Mouse (Mus musculus): ENCODE results near the gene Cela1. TPM values are rescaled to one million over a fixed set of nuclear protein-coding genes. Genes with fewer than 3 reads are reported as not detected.
A peak's percentile ranks its signal among the peaks of the same experiment; 100 is the strongest.

Gene Cela1
- total RNA-seq, 4 experiments from 2014 or later: 1.7 to 5.8 (median 4.5) TPM

- no peak for DNase-seq (ENCODE audit: low spot score in 2 of 2)
Observed at GRCm38 (mm10) chr15:100670833-100671232, 16.9 kb downstream of the Cela1 start.

GRCm38 (mm10) chr15:100670004-100670403 is 17.7 kb downstream of the Cela1 start:
- no peak for DNase-seq (ENCODE audit: low spot score in 2 of 2)

- no peak for DNase-seq (ENCODE audit: low spot score in 2 of 2)
Observed at GRCm38 (mm10) chr15:100669337-100669736, 18.4 kb downstream of the Cela1 start, which contains the start of gene Bin2. Bin2 (minus strand) TSS chr15:100669553.

GRCm38 (mm10) chr15:100667871-100668545 is 19.7 kb downstream of the Cela1 start:
- no peak for DNase-seq (ENCODE audit: low spot score in 2 of 2)

GRCm38 (mm10) chr15:100667420-100667819 is 20.3 kb downstream of the Cela1 start:
- no peak for DNase-seq (ENCODE audit: low spot score in 2 of 2)

GRCm38 (mm10) chr15:100666851-100667250 is 20.9 kb downstream of the Cela1 start:
- DNase-seq (ENCODE audit: low spot score in 2 of 2): no peak

GRCm38 (mm10) chr15:100666219-100666696 is 21.5 kb downstream of the Cela1 start:
- DNase-seq (ENCODE audit: low spot score in 2 of 2): no peak

GRCm38 (mm10) chr15:100665411-100666218 is 22.1 kb downstream of the Cela1 start:
- no peak for DNase-seq (ENCODE audit: low spot score in 2 of 2)

GRCm38 (mm10) chr15:100664813-100665274 is 22.9 kb downstream of the Cela1 start:
- DNase-seq (ENCODE audit: low spot score in 2 of 2): no peak

- DNase-seq (ENCODE audit: low spot score in 2 of 2): no peak
Observed at GRCm38 (mm10) chr15:100660805-100661204, 26.9 kb downstream of the Cela1 start.

GRCm38 (mm10) chr15:100660306-100660705 is 27.4 kb downstream of the Cela1 start:
- peak in 1 of 2 experiments; percentile 20 for DNase-seq (ENCODE audit: low spot score in 2 of 2)

- no peak for DNase-seq (ENCODE audit: low spot score in 2 of 2)
Observed at GRCm38 (mm10) chr15:100655201-100655600, 32.5 kb downstream of the Cela1 start.

- DNase-seq (ENCODE audit: low spot score in 2 of 2): no peak
Observed at GRCm38 (mm10) chr15:100654271-100654670, 33.5 kb downstream of the Cela1 start.

- DNase-seq (ENCODE audit: low spot score in 2 of 2): no peak
Observed at GRCm38 (mm10) chr15:100651610-100652009, 36.1 kb downstream of the Cela1 start.

GRCm38 (mm10) chr15:100650111-100650510 is 37.6 kb downstream of the Cela1 start:
- DNase-seq (ENCODE audit: low spot score in 2 of 2): no peak

- DNase-seq (ENCODE audit: low spot score in 2 of 2): no peak
Observed at GRCm38 (mm10) chr15:100646161-100646560, 41.6 kb downstream of the Cela1 start.

GRCm38 (mm10) chr15:100642451-100642850 is 45.3 kb downstream of the Cela1 start:
- DNase-seq (ENCODE audit: low spot score in 2 of 2): no peak

GRCm38 (mm10) chr15:100641226-100641810 is 46.4 kb downstream of the Cela1 start:
- no peak for DNase-seq (ENCODE audit: low spot score in 2 of 2)

- DNase-seq (ENCODE audit: low spot score in 2 of 2): no peak
Observed at GRCm38 (mm10) chr15:100639972-100640750, 47.6 kb downstream of the Cela1 start.

GRCm38 (mm10) chr15:100637661-100638060 is 50.1 kb downstream of the Cela1 start:
- no peak for DNase-seq (ENCODE audit: low spot score in 2 of 2)

Data from left cerebral cortex, adult 8-10 months (tissue).